9 mouse cellular contexts compared by ENCODE assay signal in the genomic region with DNA sequence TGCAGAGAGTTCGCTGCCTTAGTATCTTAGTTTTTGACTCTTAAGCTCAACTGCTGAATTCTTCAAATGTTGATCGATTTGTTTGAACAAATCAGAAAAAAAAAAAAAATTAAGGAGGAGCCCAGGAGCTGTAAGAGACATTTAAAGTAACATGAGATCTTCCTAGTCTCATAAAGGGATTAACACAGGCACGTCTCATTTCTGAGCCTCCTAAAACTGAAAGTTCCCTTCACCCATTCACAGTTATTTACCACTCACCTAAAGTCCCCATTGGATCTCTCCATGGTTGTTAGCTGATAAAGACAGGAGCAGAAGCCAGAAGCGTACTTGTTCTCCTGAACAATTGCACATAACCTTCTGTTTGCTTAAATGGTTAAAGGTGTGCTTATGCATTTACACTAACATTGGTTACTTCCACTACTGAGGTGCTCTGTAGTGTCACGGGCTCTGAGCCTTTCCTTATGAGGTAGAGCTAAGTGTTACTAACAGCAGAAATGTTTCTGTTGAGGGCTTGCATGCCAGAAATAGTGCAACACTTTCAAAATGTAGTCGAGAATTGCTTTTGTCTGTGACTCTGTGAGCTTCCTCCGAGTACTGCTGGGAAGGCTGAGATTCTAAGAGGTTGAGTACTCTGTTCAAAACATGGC. TPM values are rescaled to one million over a fixed set of nuclear protein-coding genes. Genes with fewer than 3 reads are reported as not detected.
DNase-seq lines count a peak whose midpoint lies in the region; ATAC-seq and TF ChIP-seq lines count a peak whose summit lies in the region.
"Had no signal": no experiment of that assay in that cellular context is flagged by ENCODE, and none has a peak within 500 bp of the region (broad histone marks: within the 10 kb centered on the region; RNA-seq: fewer than 3 reads in every experiment).

Hnmt (minus strand) TSS at position 51 of the 647 bp plus-strand sequence.

- H3K27ac ChIP-seq in bone marrow, adult 2 months (ENCODE audit: control insufficient read depth, insufficient read depth, low read depth, low read length, poor library complexity), result peak within 1 kb of the TSS; percentile 23; the same call in 1 of the 2 replicates
- 0 out of 2 replicates have a peak within 1 kb of the TSS, but pooled peaks have one; percentile 5 for H3K27ac ChIP-seq in heart, embryonic 16.5 days (ENCODE audit: low read length)
- 0 out of 2 replicates have a peak within 1 kb of the TSS, but pooled peaks have one; percentile 15 for H3K27ac ChIP-seq in midbrain, embryonic 11.5 days (ENCODE audit: low read depth, low read length)
- no peak within 1 kb of the TSS for H3K27ac ChIP-seq in thymus, adult 2 months (ENCODE audit: control insufficient read depth, insufficient read depth, low read length)

- H3K9me3 ChIP-seq in erythroblast, embryonic 14.5 days (ENCODE audit: control insufficient read depth, low read length), result no peaks in the 10 kb centered on the region
- no peaks in the 10 kb centered on the region for H3K9me3 ChIP-seq in heart, embryonic 16.5 days (replicated peaks; ENCODE audit: control insufficient read depth, low read length)
- no peaks in the 10 kb centered on the region for H3K9me3 ChIP-seq in midbrain, embryonic 11.5 days (ENCODE audit: control insufficient read depth, low read length)

- H3K9ac ChIP-seq in heart, embryonic 16.5 days (ENCODE audit: low read length), result peak within 1 kb of the TSS; percentile 64
- peak within 1 kb of the TSS; percentile 55 for H3K9ac ChIP-seq in midbrain, embryonic 11.5 days (ENCODE audit: low read length)

- no peaks in the 10 kb centered on the region for H3K36me3 ChIP-seq in erythroblast, embryonic 14.5 days (ENCODE audit: control insufficient read depth)
- no peaks in the 10 kb centered on the region for H3K36me3 ChIP-seq in heart, embryonic 16.5 days (ENCODE audit: control insufficient read depth, insufficient read depth)
- H3K36me3 ChIP-seq in midbrain, embryonic 11.5 days (ENCODE audit: control insufficient read depth, insufficient read depth, low read length), result no peaks in the 10 kb centered on the region
- no peaks in the 10 kb centered on the region for H3K36me3 ChIP-seq in thymus, adult 2 months (ENCODE audit: control insufficient read depth, insufficient read depth, low read length)

- H3K4me1 ChIP-seq in erythroblast, embryonic 14.5 days (ENCODE audit: control insufficient read depth), result peaks cover 2% of the 10 kb centered on the region
- H3K4me1 ChIP-seq in bone marrow, adult 2 months (ENCODE audit: control insufficient read depth, insufficient read depth, low read length), result no peaks in the 10 kb centered on the region
- H3K4me1 ChIP-seq in heart, embryonic 16.5 days (ENCODE audit: control insufficient read depth, insufficient read depth, low read length), result no peaks in the 10 kb centered on the region
- H3K4me1 ChIP-seq in midbrain, embryonic 11.5 days (ENCODE audit: control insufficient read depth, insufficient read depth, low read length), result peaks cover 8% of the 10 kb centered on the region
- H3K4me1 ChIP-seq in thymus, adult 2 months (replicated peaks; ENCODE audit: control insufficient read depth, insufficient read depth, low read length), result no peaks in the 10 kb centered on the region

- DNase-seq in left cerebral cortex, adult 8-10 months (ENCODE audit: low spot score in 2 of 2), result no peak
- peak; percentile 92 for DNase-seq in midbrain, embryonic 11.5 days (ENCODE audit: low spot score, missing footprints)
- DNase-seq in thymus, adult 2 months, result no peak
- DNase-seq in right cerebral cortex, postnatal 4 days, result no peak

- ATAC-seq in erythroblast, adult 5-6 weeks (replicated peaks; ENCODE audit: low FRiP score, poor library complexity, severe bottlenecking), result no peak
- ATAC-seq in heart, embryonic 16.5 days (replicated peaks; ENCODE audit: extremely low read depth, insufficient read depth, low FRiP score), result no peak
- ATAC-seq in midbrain, embryonic 11.5 days (ENCODE audit: low FRiP score), result no peak

- peak within 1 kb of the TSS; percentile 28 for H3K4me3 ChIP-seq in erythroblast, embryonic 14.5 days (replicated peaks)
- H3K4me3 ChIP-seq in bone marrow, adult 2 months (replicated peaks; ENCODE audit: control insufficient read depth, low read depth, low read length), result peak within 1 kb of the TSS; percentile 78
- H3K4me3 ChIP-seq in heart, embryonic 16.5 days (ENCODE audit: low read length), result peak within 1 kb of the TSS; percentile 47
- peak within 1 kb of the TSS; percentile 22 for H3K4me3 ChIP-seq in midbrain, embryonic 11.5 days (ENCODE audit: low read depth, low read length)
- no peak within 1 kb of the TSS for H3K4me3 ChIP-seq in thymus, adult 2 months (ENCODE audit: control insufficient read depth, insufficient read depth, low read length)

- 22% methylated on average over 7 of the region's 7 CpGs for WGBS in bone marrow, adult 2 months
- WGBS in heart, embryonic 16.5 days, result 36% methylated on average over 7 of the region's 7 CpGs
- WGBS in midbrain, embryonic 11.5 days, result 48% methylated on average over 7 of the region's 7 CpGs
- 50% methylated on average over 7 of the region's 7 CpGs for WGBS in thymus, adult 2 months

- no peak for TF ChIP-seq CTCF in bone marrow, adult 2 months (IDR thresholded peaks at IDR 0.05; ENCODE audit: control insufficient read depth, insufficient read depth, low read length)
- no peak for TF ChIP-seq CTCF in thymus, adult 2 months (IDR thresholded peaks at IDR 0.05; ENCODE audit: borderline replicate concordance, control insufficient read depth, extremely low read depth, insufficient read depth, low read length, poor library complexity)

- H3K4me2 ChIP-seq in heart, embryonic 16.5 days (ENCODE audit: low read depth, low read length), result peak within 1 kb of the TSS; percentile 65
- H3K4me2 ChIP-seq in midbrain, embryonic 11.5 days, result peak within 1 kb of the TSS; percentile 52

- no peak for TF ChIP-seq POLR2A in bone marrow, adult 2 months (IDR thresholded peaks at IDR 0.05; ENCODE audit: borderline replicate concordance, control insufficient read depth, low read depth, low read length)
- no peak for TF ChIP-seq POLR2A in thymus, adult 2 months (IDR thresholded peaks at IDR 0.05; ENCODE audit: control insufficient read depth, extremely low read depth, insufficient read depth, low read length, poor library complexity)

- no peaks in the 10 kb centered on the region for H3K27me3 ChIP-seq in erythroblast, embryonic 14.5 days (ENCODE audit: control insufficient read depth)
- H3K27me3 ChIP-seq in heart, embryonic 16.5 days (ENCODE audit: control insufficient read depth, insufficient read depth, low read length), result no peaks in the 10 kb centered on the region
- no peaks in the 10 kb centered on the region for H3K27me3 ChIP-seq in midbrain, embryonic 11.5 days (ENCODE audit: control insufficient read depth, insufficient read depth, low read length)
- H3K27me3 ChIP-seq in thymus, adult 2 months (ENCODE audit: control insufficient read depth, insufficient read depth, low read length), result no peaks in the 10 kb centered on the region

RNA-seq across cellular contexts. Expression of gene Hnmt, which starts in this region (rescaled TPM):
- polyA plus RNA-seq in erythroblast, embryonic 14.5 days (2012), result not detected in 2 replicates
- total RNA-seq in erythroblast, adult 5-6 weeks (2015; ENCODE audit: low replicate concordance), result 5.4 and 9.8 TPM in 2 replicates
- total RNA-seq in erythroblast, adult 5-6 weeks (2017; ENCODE audit: low replicate concordance), result 8.6 TPM in 2 replicates
- 2.4 and 3.3 TPM in 2 replicates for polyA plus RNA-seq in bone marrow, adult 2 months (2011; ENCODE audit: insufficient read depth, insufficient read length, low replicate concordance, missing spikeins)
- polyA plus RNA-seq in heart, embryonic 16.5 days (2015; fragmentation: Nextera tagmentation; extraction: Ambion mirVana), result 3.4 and 5.0 TPM in 2 replicates
- total RNA-seq in left cerebral cortex, adult 8-10 months (2022), result 10 to 100 TPM; 27.1 to 31.8 (median 29.0) TPM
- polyA plus RNA-seq in midbrain, embryonic 11.5 days (2014; fragmentation: Nextera tagmentation; extraction: Ambion mirVana), result 1.7 and 2.9 TPM in 2 replicates
- polyA plus RNA-seq in thymus, adult 2 months (2012; rRNA removed), result 0.19 and 0.22 TPM in 2 replicates
- polyA plus RNA-seq: C2C12 had no signal
